Mouse (Mus musculus) heart, embryonic 13.5 days (tissue): ENCODE data around the gene St3gal3. TPM values are rescaled to one million over a fixed set of nuclear protein-coding genes. Genes with fewer than 3 reads are reported as not detected.

Source experiments
- polyA plus RNA-seq: library from polyadenylated mRNA; unstranded; fragments of >200 nt; fragmentation: Nextera tagmentation; extraction: Ambion mirVana; gene quantifications from 2 replicates; pipeline ENCODE4 v1.2.1, GENCODE M21; 2015

St3gal3 gene
- polyA plus RNA-seq, 1 experiment from 2014 or later, result 7.0 TPM

Other genes starting within 250 kb of the St3gal3 start
- 188 and 220 TPM in 2 replicates for gene Atp6v0b, start 247.6 kb downstream of the St3gal3 start, polyA plus RNA-seq
- gene Dph2, start 242.9 kb downstream of the St3gal3 start, polyA plus RNA-seq, result 10.9 and 11.6 TPM in 2 replicates
- 40.3 and 41.2 TPM in 2 replicates for gene Ipo13, start 219.9 kb downstream of the St3gal3 start, polyA plus RNA-seq
- gene Artn, start 205.2 kb downstream of the St3gal3 start, polyA plus RNA-seq, result 0.66 and 0.98 TPM in 2 replicates
- gene Kdm4a, start 45.1 kb upstream of the St3gal3 start, polyA plus RNA-seq, result 21.2 and 24.4 TPM in 2 replicates
- gene Ptprf, start 156.5 kb upstream of the St3gal3 start, polyA plus RNA-seq, result 24.0 and 26.9 TPM in 2 replicates